Mouse (Mus musculus) heart, embryonic 16.5 days (tissue): Measurements from ENCODE around the gene Camkmt. TPM values are rescaled to one million over a fixed set of nuclear protein-coding genes. Genes with fewer than 3 reads are reported as not detected.

Experiments
- ATAC-seq: fragments of 200-750 bp; cut with Nextera tagmentation; replicated peaks from 2 replicates; pipeline ENCODE4 v1.8.0; 2017; ENCODE audit warnings: moderate number of reproducible peaks; ENCODE audit not compliant: insufficient read depth, low FRiP score; ENCODE audit errors: extremely low read depth
- H3K27ac ChIP-seq: fragments of 300-500 bp; sonication (generic); 2 replicates; pipeline ENCODE4 v1.5.1; 2014; ENCODE audit warnings: mild to moderate bottlenecking, low read length, control low read depth, moderate library complexity
- H3K27me3 ChIP-seq: fragments of 300-500 bp; sonication (generic); 2 replicates; pipeline ENCODE4 v1.6.1; 2014; ENCODE audit warnings: low read length, mixed read lengths; ENCODE audit not compliant: control insufficient read depth, insufficient read depth
- H3K36me3 ChIP-seq: fragments of 300-500 bp; sonication (generic); 2 replicates; pipeline ENCODE4 v1.6.1; 2014; ENCODE audit not compliant: control insufficient read depth, insufficient read depth
- H3K4me1 ChIP-seq: fragments of 300-500 bp; sonication (generic); 2 replicates; pipeline ENCODE4 v1.6.1; 2014; ENCODE audit warnings: low read length, mixed read lengths; ENCODE audit not compliant: control insufficient read depth, insufficient read depth
- H3K4me2 ChIP-seq: fragments of 300-500 bp; sonication (generic); 2 replicates; pipeline ENCODE4 v1.6.1; 2014; ENCODE audit warnings: low read depth, mild to moderate bottlenecking, control low read depth, low read length
- H3K4me3 ChIP-seq: fragments of 300-500 bp; sonication (generic); 2 replicates; pipeline ENCODE4 v1.5.1; 2014; ENCODE audit warnings: mild to moderate bottlenecking, control low read depth, low read length
- H3K9ac ChIP-seq: fragments of 300-500 bp; sonication (generic); 2 replicates; pipeline ENCODE4 v1.6.1; 2014; ENCODE audit warnings: low read length, control low read depth
- H3K9me3 ChIP-seq: fragments of 300-500 bp; sonication (generic); replicated peaks from 2 replicates; pipeline ENCODE4 v1.6.1; 2016; ENCODE audit warnings: low read length; ENCODE audit not compliant: control insufficient read depth
- WGBS: fragments of 180-500 bp; shearing (Covaris S2); extraction: QIAGEN DNeasy Blood & Tissue Kit; methylation state at CpG from one replicate; pipeline ENCODE4 v1.1.7; 2014; 5-methylcytosine and 5-hydroxymethylcytosine counted together
- polyA plus RNA-seq: library from polyadenylated mRNA; unstranded; fragments of >200 nt; fragmentation: Nextera tagmentation; extraction: Ambion mirVana; gene quantifications from 2 replicates; pipeline ENCODE4 v1.2.1, GENCODE M21; 2015

Camkmt gene
- polyA plus RNA-seq, 1 experiment from 2014 or later, result 6.7 TPM

DNA sequence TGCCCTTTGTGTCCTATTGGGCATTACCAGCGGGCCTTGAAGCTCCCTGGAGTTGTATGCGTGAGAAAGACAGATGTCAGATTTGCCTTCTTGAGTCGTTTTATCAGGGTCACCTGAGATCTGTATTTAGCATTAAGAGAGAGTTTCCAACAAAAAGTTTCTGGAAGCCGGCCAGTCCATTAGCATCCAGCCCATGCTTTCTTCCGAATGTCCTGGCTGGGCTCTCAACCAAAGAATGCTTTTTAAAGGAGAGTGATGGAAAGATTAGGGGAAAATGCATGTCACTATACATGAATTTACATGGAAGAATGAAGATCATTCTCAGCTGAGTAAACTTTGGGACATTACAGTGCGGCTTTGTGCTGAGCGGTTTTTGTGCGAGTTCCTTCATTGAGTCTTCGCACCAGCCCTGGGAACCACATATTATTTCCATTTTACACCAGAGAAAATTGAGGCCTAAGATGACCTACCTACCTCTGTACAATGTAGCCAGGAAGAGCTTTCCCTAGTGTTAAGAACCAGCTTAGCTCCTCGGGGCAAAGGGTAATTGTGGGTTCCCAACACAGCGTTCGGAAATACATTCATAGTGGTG is 176.6 kb downstream of the Camkmt start:
- H3K4me1 ChIP-seq, result no peaks in the 10 kb centered on the region
- H3K27ac ChIP-seq, result no peak overlapping the region
- H3K9me3 ChIP-seq, result no peaks in the 10 kb centered on the region
- no peak overlapping the region for H3K4me2 ChIP-seq
- H3K9ac ChIP-seq, result no peak overlapping the region
- WGBS, result 83% methylated on average over 12 of the region's 12 CpGs
- no peak for ATAC-seq
- no peak overlapping the region for H3K4me3 ChIP-seq
- no peaks in the 10 kb centered on the region for H3K27me3 ChIP-seq
- H3K36me3 ChIP-seq, result no peaks in the 10 kb centered on the region

DNA sequence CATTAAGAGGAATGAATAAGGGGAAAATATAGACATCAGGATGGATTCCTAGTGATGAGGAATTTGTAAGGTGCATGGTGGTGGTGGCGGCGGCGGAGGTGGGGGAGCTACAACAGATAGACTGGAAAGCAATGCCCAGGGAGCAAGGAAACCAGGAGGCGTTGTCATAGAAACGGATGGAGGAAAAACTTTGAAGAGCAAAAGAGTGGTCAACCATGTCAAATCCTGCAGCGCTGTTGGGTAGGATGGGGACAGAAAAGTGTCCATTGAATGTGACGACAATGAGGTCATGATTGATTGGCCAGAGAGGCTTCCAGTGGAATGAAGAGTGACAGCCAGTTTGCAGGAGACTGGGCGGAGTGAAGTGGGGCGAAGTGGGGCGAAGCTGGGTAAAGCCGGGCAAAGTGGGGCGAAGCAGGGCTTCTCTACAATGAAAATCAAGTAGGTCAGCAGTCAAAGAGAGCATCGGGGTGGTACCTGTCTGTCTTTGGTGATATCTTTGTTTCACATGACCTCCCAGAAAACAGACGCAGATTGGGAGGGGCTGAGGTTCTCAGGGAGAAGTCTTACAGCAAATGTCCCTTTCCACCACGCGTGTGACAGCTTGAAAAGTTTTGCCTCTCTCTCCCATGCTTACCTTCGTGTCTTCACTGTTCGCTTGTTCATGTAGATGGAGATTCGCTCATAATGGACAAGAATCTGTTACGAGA is 181.3 kb downstream of the Camkmt start:
- Histone ChIP-seq H3K36me3 (no peaks in the 10 kb centered on the region), H3K9ac (no peak overlapping the region), H3K9me3 (no peaks in the 10 kb centered on the region), H3K4me2 (no peak overlapping the region), H3K27ac (no peak overlapping the region), H3K4me1 (no peaks in the 10 kb centered on the region), H3K27me3 (no peaks in the 10 kb centered on the region), H3K4me3 (no peak overlapping the region)
- 86% methylated on average over 20 of the region's 20 CpGs for WGBS
- ATAC-seq, result no peak

DNA sequence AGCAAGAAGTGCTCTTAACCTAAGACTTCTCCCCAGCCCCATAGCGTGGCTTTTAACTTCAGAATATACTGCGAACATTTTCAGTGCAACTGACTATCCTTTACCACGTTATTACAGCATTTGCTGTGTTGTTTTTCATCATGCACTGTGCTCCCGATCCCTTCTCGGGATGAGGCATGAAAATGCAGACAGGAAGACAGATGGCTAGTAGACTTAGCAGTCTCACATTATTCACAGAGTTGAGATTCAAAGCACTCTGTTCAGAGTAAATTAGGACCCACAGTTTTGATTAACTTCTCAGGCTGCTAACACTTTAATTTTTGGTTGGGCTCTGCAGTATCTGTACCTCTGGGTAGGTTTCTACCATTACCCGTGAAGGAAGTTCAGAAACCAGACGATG is 189.4 kb downstream of the Camkmt start:
- no peak overlapping the region for H3K4me2 ChIP-seq
- no peak overlapping the region for H3K27ac ChIP-seq
- H3K27me3 ChIP-seq, result no peaks in the 10 kb centered on the region
- ATAC-seq, result no peak
- H3K36me3 ChIP-seq, result no peaks in the 10 kb centered on the region
- H3K4me3 ChIP-seq, result no peak overlapping the region
- WGBS, result 82% methylated on average over 7 of the region's 7 CpGs
- no peaks in the 10 kb centered on the region for H3K4me1 ChIP-seq
- no peaks in the 10 kb centered on the region for H3K9me3 ChIP-seq
- H3K9ac ChIP-seq, result no peak overlapping the region

DNA sequence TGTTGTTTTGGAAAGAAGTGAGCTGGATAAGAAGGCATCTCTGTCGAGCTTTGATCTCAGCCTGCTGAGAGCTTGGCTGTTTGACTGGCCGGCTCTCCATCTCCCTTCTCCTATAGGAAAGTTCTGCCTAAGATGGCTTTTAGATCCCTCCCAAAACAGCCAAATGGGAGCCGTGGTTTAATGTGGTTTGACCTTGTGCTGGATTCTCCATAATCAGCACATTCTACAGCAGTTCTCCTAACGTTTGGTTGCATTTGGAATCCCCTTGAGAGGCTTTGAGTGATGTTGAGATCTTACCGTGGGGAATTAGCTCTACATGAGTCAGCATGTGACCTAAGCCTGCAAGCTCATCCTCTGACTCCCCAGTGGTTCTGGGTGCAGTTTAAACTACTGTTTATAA is 192.1 kb downstream of the Camkmt start:
- Histone ChIP-seq H3K4me3 (no peak overlapping the region), H3K27me3 (no peaks in the 10 kb centered on the region), H3K9ac (no peak overlapping the region), H3K27ac (no peak overlapping the region), H3K4me2 (no peak overlapping the region), H3K36me3 (no peaks in the 10 kb centered on the region), H3K9me3 (no peaks in the 10 kb centered on the region), H3K4me1 (no peaks in the 10 kb centered on the region)
- ATAC-seq, result no peak
- WGBS, result 52% methylated on average over 5 of the region's 5 CpGs

DNA sequence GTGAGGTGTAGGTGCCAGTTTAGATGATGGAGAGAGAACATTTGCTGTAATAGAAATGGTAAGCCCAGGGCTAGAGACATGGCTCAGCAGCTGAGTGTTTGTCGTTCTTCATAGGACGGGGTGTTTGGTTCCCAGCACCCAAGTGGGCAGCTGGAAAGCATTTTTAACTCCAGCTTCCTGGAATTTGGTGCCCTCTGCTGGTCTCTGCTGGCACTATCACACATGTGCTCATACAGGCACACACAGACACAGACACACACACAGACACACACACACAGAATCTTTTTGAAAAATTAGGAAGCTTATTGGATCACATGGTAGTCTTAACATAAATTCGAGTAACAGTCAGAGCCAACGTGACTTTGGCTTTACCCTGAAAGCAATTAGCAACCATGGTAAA is 200.8 kb downstream of the Camkmt start:
- Histone ChIP-seq H3K4me1 (no peaks in the 10 kb centered on the region), H3K27ac (no peak overlapping the region), H3K36me3 (no peaks in the 10 kb centered on the region), H3K27me3 (no peaks in the 10 kb centered on the region), H3K9me3 (peaks cover 5% of the 10 kb centered on the region), H3K4me3 (no peak overlapping the region), H3K4me2 (no peak overlapping the region), H3K9ac (no peak overlapping the region)
- 92% methylated on average over 4 of the region's 4 CpGs for WGBS
- no peak for ATAC-seq

DNA sequence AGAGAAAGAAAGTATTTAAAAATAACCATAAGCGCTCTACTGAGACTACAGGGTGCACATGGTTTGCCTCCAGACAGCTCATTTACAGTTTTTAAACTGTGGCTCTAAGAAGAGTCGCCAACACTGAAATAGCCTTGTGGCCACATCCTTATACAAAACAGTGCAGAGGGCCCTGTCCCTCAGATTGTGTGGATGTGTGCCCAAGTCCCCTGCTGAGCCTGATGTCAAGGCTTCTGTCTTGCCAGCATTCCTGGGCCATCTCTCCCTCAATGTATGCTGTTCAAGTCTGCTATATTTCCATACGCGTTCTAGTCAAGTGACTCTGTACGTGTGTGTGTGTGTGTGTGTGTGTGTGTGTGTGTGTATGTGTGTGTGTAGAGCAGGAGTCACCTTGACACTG is 201.2 kb downstream of the Camkmt start:
- Histone ChIP-seq H3K9me3 (peaks cover 5% of the 10 kb centered on the region), H3K27ac (no peak overlapping the region), H3K4me2 (no peak overlapping the region), H3K36me3 (no peaks in the 10 kb centered on the region), H3K9ac (no peak overlapping the region), H3K27me3 (no peaks in the 10 kb centered on the region), H3K4me1 (no peaks in the 10 kb centered on the region), H3K4me3 (no peak overlapping the region)
- 83% methylated on average over 5 of the region's 5 CpGs for WGBS
- no peak for ATAC-seq

DNA sequence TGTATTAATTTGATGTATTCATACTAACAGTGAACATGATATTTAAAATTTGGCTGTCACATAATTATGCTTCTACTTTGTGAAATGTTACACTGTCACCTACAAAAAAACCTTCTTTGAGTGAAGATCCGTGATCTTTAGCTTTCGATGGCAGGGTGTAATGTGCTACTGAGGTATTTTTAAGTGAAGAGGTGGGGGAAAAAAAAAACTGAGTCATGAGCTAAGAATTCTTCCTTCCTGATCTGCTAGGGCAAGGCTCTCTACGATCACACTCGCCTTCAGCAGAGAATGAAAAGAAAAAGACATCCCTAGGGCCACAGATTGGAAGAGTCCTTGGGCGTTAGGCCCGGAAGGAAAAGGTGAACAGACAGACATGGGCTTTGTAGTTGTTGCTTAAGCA is 201.9 kb downstream of the Camkmt start:
- H3K4me3 ChIP-seq, result no peak overlapping the region
- ATAC-seq, result no peak
- no peaks in the 10 kb centered on the region for H3K4me1 ChIP-seq
- H3K36me3 ChIP-seq, result no peaks in the 10 kb centered on the region
- H3K27me3 ChIP-seq, result no peaks in the 10 kb centered on the region
- H3K27ac ChIP-seq, result no peak overlapping the region
- no peak overlapping the region for H3K9ac ChIP-seq
- WGBS, result 54% methylated on average over 6 of the region's 6 CpGs
- H3K4me2 ChIP-seq, result no peak overlapping the region
- peaks cover 5% of the 10 kb centered on the region for H3K9me3 ChIP-seq

DNA sequence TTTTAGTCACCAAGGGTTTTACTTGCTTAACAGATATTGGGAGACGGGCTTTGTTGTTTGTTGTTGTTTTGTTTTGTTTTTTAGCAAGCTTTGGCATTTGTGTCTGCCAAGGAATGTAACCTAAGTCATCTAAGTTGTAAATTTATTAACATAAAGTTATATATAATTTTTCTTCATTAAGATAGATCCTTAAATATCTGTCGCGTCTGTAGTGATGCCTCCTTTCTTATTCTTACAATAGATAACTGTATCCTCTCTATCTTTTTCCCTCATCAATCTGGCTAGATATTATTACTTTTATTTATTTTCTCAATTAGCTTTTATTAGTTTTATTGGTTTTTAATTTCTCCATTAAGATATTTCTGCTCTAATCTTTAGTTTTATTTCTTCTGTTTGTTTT is 213.3 kb downstream of the Camkmt start:
- H3K36me3 ChIP-seq, result no peaks in the 10 kb centered on the region
- H3K9me3 ChIP-seq, result peaks cover 2% of the 10 kb centered on the region; the same call in 1 of the 2 replicates
- no peak overlapping the region for H3K4me3 ChIP-seq
- no peak overlapping the region for H3K9ac ChIP-seq
- H3K4me2 ChIP-seq, result no peak overlapping the region
- 93% methylated on average over 3 of the region's 3 CpGs for WGBS
- H3K27ac ChIP-seq, result no peak overlapping the region
- no peaks in the 10 kb centered on the region for H3K4me1 ChIP-seq
- no peaks in the 10 kb centered on the region; the same call in 1 of the 2 replicates for H3K27me3 ChIP-seq
- ATAC-seq, result no peak

DNA sequence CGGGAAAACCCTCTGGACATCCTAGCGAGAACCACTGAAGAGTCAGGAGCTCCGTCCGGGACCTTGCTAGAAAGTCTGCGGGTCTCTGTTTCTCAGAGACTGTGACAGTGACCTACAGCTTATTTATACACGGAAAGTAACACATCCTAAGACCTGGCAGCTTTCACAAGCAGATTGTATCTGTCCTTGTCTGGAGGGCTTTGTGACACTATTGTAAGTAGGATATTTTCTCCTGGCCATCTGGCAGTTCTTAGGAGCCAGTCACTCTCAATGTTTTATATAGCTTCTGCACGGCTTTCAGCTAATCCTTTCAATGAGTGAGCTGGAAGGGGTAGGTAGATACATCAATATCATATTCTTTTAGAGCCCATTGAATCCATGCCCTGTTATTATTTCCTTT is 218.2 kb downstream of the Camkmt start:
- Histone ChIP-seq H3K27ac (no peak overlapping the region), H3K36me3 (no peaks in the 10 kb centered on the region), H3K4me2 (no peak overlapping the region), H3K9me3 (0 out of 2 replicates have a peak, but pooled peaks cover under 1% of the 10 kb centered on the region), H3K4me1 (no peaks in the 10 kb centered on the region), H3K9ac (no peak overlapping the region), H3K27me3 (no peaks in the 10 kb centered on the region; the same call in 1 of the 2 replicates), H3K4me3 (no peak overlapping the region)
- 68% methylated on average over 7 of the region's 7 CpGs for WGBS
- no peak for ATAC-seq
